Mouse (Mus musculus) liver, adult 2 months (tissue): ENCODE measurements around the gene Prune1. TPM values are rescaled to one million over a fixed set of nuclear protein-coding genes. Genes with fewer than 3 reads are reported as not detected.

Experiments
- DNase-seq: peaks from one replicate; pipeline ENCODE4 v3.0.0-alpha.2; 2011; ENCODE audit warnings: low read depth, low spot score; ENCODE audit errors: extremely low read depth
- H3K27ac ChIP-seq: fragments of 200-500 bp; replicated peaks from 2 replicates; pipeline ENCODE4 v1.5.1; 2012; ENCODE audit warnings: low read depth, mild to moderate bottlenecking, control low read depth, inconsistent platforms, low read length; ENCODE audit not compliant: insufficient read depth
- H3K27me3 ChIP-seq: fragments of 200-500 bp; 2 replicates; pipeline ENCODE4 v1.6.1; 2012; ENCODE audit warnings: mild to moderate bottlenecking, moderate library complexity, low read length, inconsistent platforms; ENCODE audit not compliant: control insufficient read depth, insufficient read depth
- H3K36me3 ChIP-seq: fragments of 200-500 bp; 2 replicates; pipeline ENCODE4 v1.6.1; 2012; ENCODE audit warnings: low read length, inconsistent platforms; ENCODE audit not compliant: control insufficient read depth, insufficient read depth
- H3K4me1 ChIP-seq: fragments of 200-500 bp; 2 replicates; pipeline ENCODE4 v1.6.1; 2011; ENCODE audit warnings: low read length; ENCODE audit not compliant: control insufficient read depth, insufficient read depth
- H3K4me3 ChIP-seq: fragments of 200-500 bp; 2 replicates; pipeline ENCODE4 v1.5.1; 2011; ENCODE audit warnings: low read depth, mild to moderate bottlenecking, control low read depth, low read length, moderate library complexity; ENCODE audit not compliant: insufficient read depth
- H3K79me2 ChIP-seq: fragments of 200-500 bp; 2 replicates; pipeline ENCODE4 v1.6.1; 2012; ENCODE audit warnings: inconsistent platforms, mild to moderate bottlenecking, low read length, moderate library complexity; ENCODE audit not compliant: control insufficient read depth, insufficient read depth
- H3K9ac ChIP-seq: fragments of 200-500 bp; 2 replicates; pipeline ENCODE4 v1.6.1; 2012; ENCODE audit warnings: low read depth, mild to moderate bottlenecking, control low read depth, inconsistent platforms, low read length
- CTCF ChIP-seq: fragments of 200-500 bp; IDR thresholded peaks from 2 replicates; pipeline ENCODE4 v1.5.1; 2011; ENCODE audit warnings: low read depth, low read length, control low read depth
- POLR2A ChIP-seq: fragments of 200-500 bp; IDR thresholded peaks from 2 replicates; pipeline ENCODE4 v1.6.1; 2011; ENCODE audit warnings: low read length, control low read depth; ENCODE audit not compliant: insufficient read depth; ENCODE audit errors: extremely low read depth
- WGBS: fragments of 180-500 bp; shearing (Covaris S2); methylation state at CpG from one replicate; pipeline ENCODE4 v1.1.7; 2018; 5-methylcytosine and 5-hydroxymethylcytosine counted together
- polyA plus RNA-seq: library from polyadenylated mRNA; depleted of rRNA; stranded (reverse); fragments of >200 nt; gene quantifications from 2 replicates; pipeline ENCODE4 v1.2.3, GENCODE M21; 2012
- total RNA-seq: library from RNA; depleted of rRNA; stranded (reverse); fragments of >200 nt; gene quantifications from 2 replicates; pipeline ENCODE4 v1.2.3, GENCODE M21; 2014

Prune1 gene
- total and polyA plus RNA-seq, 2 experiments, result 7.6 to 11.3 TPM

DNA sequence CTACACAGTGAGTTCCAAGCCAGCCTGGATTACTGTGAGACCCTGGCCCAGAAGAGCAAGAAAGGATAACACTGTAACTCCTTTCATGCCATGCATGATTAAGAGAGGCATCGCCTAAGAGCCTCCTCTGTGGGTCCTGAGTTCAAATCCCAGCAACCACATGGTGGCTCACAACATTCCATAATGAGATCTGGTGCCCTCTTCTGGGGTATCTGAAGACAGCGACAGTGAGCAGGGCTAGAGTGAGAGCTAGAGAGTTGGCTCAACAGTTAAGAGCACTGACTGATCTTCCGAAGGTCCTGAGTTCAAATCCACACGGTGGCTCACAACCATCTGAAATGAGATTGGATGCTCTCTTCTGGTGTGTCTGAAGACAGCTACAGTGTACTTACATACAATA, 7.4 kb downstream of the Prune1 start:
- TF ChIP-seq POLR2A (no peak), CTCF (no peak)
- H3K4me1 ChIP-seq, result peaks cover 15% of the 10 kb centered on the region
- 96% methylated on average over 4 of the region's 4 CpGs for WGBS

GRCm38 (mm10) chr3:95273471-95273870, 8.4 kb downstream of the Prune1 start:
- H3K27me3 ChIP-seq, result no peaks in the 10 kb centered on the region
- H3K9ac ChIP-seq, result no peak overlapping the region
- H3K4me3 ChIP-seq, result no peak overlapping the region
- no peak for DNase-seq
- H3K4me1 ChIP-seq, result peaks cover 15% of the 10 kb centered on the region
- no peak overlapping the region for H3K27ac ChIP-seq
- WGBS, result 92% methylated on average over 5 of the region's 5 CpGs
- no peak for TF ChIP-seq POLR2A
- TF ChIP-seq CTCF, result no peak
- H3K36me3 ChIP-seq, result no peaks in the 10 kb centered on the region
- H3K79me2 ChIP-seq, result peaks cover 11% of the 10 kb centered on the region; the same call in 1 of the 2 replicates

More for the DNA sequence above, 7.4 kb downstream of the Prune1 start:
- Histone ChIP-seq H3K36me3 (no peaks in the 10 kb centered on the region), H3K9ac (no peak overlapping the region), H3K27ac (no peak overlapping the region), H3K79me2 (peaks cover 13% of the 10 kb centered on the region; the same call in 1 of the 2 replicates), H3K4me3 (no peak overlapping the region), H3K27me3 (no peaks in the 10 kb centered on the region)
- no peak for DNase-seq

GRCm38 (mm10) chr3:95270766-95271364, 11.0 kb downstream of the Prune1 start:
- Histone ChIP-seq H3K79me2 (peaks cover 11% of the 10 kb centered on the region; the same call in 1 of the 2 replicates), H3K4me1 (peaks cover 6% of the 10 kb centered on the region), H3K4me3 (no peak overlapping the region), H3K36me3 (no peaks in the 10 kb centered on the region), H3K27ac (no peak overlapping the region), H3K27me3 (no peaks in the 10 kb centered on the region), H3K9ac (no peak overlapping the region)
- DNase-seq, result peak; percentile 56
- TF ChIP-seq CTCF (no peak), POLR2A (no peak)
- 76% methylated on average over 12 of the region's 12 CpGs for WGBS

DNA sequence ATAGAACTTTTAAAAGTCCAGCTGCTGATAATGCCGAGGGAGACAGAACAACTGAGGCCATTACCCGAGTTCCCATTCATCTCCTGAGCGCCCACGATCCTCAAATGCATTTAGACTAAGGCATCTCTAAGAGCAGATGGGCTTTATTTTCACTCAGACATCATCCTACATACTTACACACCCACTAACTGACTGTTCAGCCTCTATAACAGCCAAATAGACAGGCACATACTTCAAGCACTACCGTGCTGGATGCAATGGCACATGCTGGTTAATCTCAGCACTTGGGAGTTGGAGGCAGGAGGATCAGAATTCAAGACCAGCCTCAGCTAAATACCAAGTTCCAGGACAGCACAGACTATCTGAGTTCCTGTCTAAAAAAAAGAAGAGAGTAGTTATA, 12.1 kb downstream of the Prune1 start:
- DNase-seq, result peak; percentile 64
- TF ChIP-seq CTCF (no peak), POLR2A (no peak)
- Histone ChIP-seq H3K27ac (no peak overlapping the region), H3K4me1 (peaks cover 6% of the 10 kb centered on the region; the same call in 1 of the 2 replicates), H3K4me3 (no peak overlapping the region), H3K36me3 (peaks cover 3% of the 10 kb centered on the region; the same call in 1 of the 2 replicates), H3K79me2 (peaks cover 6% of the 10 kb centered on the region; the same call in 1 of the 2 replicates), H3K9ac (no peak overlapping the region), H3K27me3 (no peaks in the 10 kb centered on the region)
- 53% methylated on average over 5 of the region's 5 CpGs for WGBS

GRCm38 (mm10) chr3:95267855-95268254, 14.0 kb downstream of the Prune1 start:
- TF ChIP-seq CTCF (no peak), POLR2A (no peak)
- Histone ChIP-seq H3K9ac (no peak overlapping the region), H3K79me2 (0 out of 2 replicates have a peak, but pooled peaks cover 4% of the 10 kb centered on the region), H3K27ac (peak overlapping the region; percentile 32; the same call in 1 of the 2 replicates), H3K27me3 (no peaks in the 10 kb centered on the region), H3K36me3 (peaks cover 6% of the 10 kb centered on the region; the same call in 1 of the 2 replicates), H3K4me3 (no peak overlapping the region), H3K4me1 (peaks cover 13% of the 10 kb centered on the region)
- DNase-seq, result peak; percentile 83

DNA sequence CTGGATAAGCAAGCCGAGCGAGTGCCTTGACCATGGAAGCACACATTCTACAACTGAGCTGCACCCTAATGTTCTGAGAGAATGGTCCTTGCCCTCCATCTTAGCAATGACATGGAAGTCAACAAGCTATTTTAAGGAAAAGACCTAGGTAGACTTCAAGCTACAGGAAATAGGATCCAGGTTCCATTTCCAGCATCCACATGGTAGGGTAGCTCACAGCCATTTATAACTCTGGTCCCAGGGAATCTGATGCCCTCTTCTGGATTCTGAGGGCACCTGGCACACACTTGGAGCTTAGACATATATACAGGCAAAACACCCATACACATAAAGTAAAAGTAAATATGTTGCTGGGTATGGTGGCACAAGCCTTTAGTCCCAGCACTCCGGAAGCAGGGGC, 15.8 kb downstream of the Prune1 start:
- Histone ChIP-seq H3K4me1 (peaks cover 14% of the 10 kb centered on the region), H3K9ac (no peak overlapping the region), H3K27ac (no peak overlapping the region), H3K4me3 (no peak overlapping the region), H3K27me3 (no peaks in the 10 kb centered on the region), H3K79me2 (0 out of 2 replicates have a peak, but pooled peaks cover 4% of the 10 kb centered on the region), H3K36me3 (peaks cover 15% of the 10 kb centered on the region)
- 98% methylated on average over 3 of the region's 3 CpGs for WGBS
- DNase-seq, result no peak
- TF ChIP-seq POLR2A, result no peak
- TF ChIP-seq CTCF, result no peak
